Mouse (Mus musculus): ENCODE results near the gene Tut4. TPM values are rescaled to one million over a fixed set of nuclear protein-coding genes. Genes with fewer than 3 reads are reported as not detected.

The Tut4 gene
- polyA plus RNA-seq, 1 experiment: 76.3 TPM

DNA sequence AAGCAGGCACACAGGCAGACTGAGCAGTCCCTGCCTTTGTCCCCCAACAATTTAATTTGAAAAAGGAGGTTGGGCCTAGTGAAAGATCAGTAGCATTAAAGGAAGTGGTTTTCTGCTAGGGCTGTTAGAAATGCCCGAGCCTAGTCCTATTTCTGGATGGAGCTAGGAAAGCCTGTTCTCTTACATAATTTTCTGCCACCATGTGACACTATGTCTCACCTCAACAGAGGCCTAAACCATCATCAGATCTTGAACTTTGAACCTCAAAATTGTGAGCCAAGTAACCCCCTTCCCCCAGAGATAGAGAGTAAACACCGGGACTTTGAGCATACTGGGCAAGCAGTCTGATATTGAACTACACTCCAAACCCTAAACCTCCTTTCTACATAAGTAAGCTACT, 3.2 kb upstream of the Tut4 start:
- H3K27me3 ChIP-seq (ENCODE audit: control insufficient read depth, insufficient read depth, low read length): no peaks in the 10 kb centered on the region
- DNase-seq (ENCODE audit: low read depth in 1 of 2, low spot score in 2 of 2): no peak
- no peaks in the 10 kb centered on the region for H3K36me3 ChIP-seq (ENCODE audit: control insufficient read depth, insufficient read depth, low read length)
- H3K27ac ChIP-seq (ENCODE audit: insufficient read depth, low read length): peak overlapping the region; percentile 67
- 27% methylated on average over 2 of the region's 2 CpGs for WGBS
- peaks cover 18% of the 10 kb centered on the region; the same call in 1 of the 2 replicates for H3K4me1 ChIP-seq (ENCODE audit: control insufficient read depth, insufficient read depth, insufficient read length)
- H3K4me3 ChIP-seq (ENCODE audit: extremely low read depth, insufficient read depth, insufficient read length): no peak overlapping the region
- TF ChIP-seq CTCF (IDR thresholded peaks at IDR 0.05; ENCODE audit: extremely low read depth, insufficient read depth, insufficient read length, insufficient replicate concordance) (no peak), POLR2A (IDR thresholded peaks at IDR 0.05; ENCODE audit: low read depth, low read length) (no peak)

DNA sequence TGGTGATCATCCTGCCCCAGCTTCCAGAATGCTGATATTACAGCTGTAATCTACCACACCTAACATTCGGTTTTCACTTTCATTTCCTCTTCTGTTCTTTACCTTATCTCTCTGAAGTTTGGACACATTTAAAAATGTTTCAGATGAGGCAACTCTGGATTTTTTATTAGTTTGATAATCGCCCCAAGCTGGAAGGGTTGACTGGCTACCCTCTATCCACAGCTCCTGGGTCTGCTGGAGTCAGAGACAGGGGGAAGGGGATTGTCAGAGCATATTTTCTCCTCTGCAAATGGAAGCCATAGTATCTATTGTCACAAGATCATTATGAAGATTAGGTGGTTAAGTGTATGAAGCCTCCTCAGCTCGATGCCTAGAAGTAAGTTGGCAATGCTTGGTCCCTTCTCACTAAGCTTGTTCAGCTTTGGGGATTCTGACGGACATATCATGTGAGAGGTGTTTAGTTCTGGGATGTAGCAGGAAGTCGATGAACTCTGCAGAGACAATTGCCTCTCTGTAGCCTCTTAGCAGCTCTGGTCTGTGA, 955 bp upstream of the Tut4 start:
- Histone ChIP-seq H3K27me3 (ENCODE audit: control insufficient read depth, insufficient read depth, low read length) (no peaks in the 10 kb centered on the region), H3K36me3 (ENCODE audit: control insufficient read depth, insufficient read depth, low read length) (no peaks in the 10 kb centered on the region; the same call in 1 of the 2 replicates), H3K27ac (ENCODE audit: insufficient read depth, low read length) (peak overlapping the region; percentile 93), H3K4me3 (ENCODE audit: extremely low read depth, insufficient read depth, insufficient read length) (peak overlapping the region; percentile 42), H3K4me1 (ENCODE audit: control insufficient read depth, insufficient read depth, insufficient read length) (peaks cover 20% of the 10 kb centered on the region; the same call in 1 of the 2 replicates)
- 6% methylated on average over 5 of the region's 5 CpGs for WGBS
- peak; percentile 38 to 55 for DNase-seq (ENCODE audit: low read depth in 1 of 2, low spot score in 2 of 2)
- TF ChIP-seq POLR2A (IDR thresholded peaks at IDR 0.05; ENCODE audit: low read depth, low read length) (no peak), CTCF (IDR thresholded peaks at IDR 0.05; ENCODE audit: extremely low read depth, insufficient read depth, insufficient read length, insufficient replicate concordance) (no peak)

DNA sequence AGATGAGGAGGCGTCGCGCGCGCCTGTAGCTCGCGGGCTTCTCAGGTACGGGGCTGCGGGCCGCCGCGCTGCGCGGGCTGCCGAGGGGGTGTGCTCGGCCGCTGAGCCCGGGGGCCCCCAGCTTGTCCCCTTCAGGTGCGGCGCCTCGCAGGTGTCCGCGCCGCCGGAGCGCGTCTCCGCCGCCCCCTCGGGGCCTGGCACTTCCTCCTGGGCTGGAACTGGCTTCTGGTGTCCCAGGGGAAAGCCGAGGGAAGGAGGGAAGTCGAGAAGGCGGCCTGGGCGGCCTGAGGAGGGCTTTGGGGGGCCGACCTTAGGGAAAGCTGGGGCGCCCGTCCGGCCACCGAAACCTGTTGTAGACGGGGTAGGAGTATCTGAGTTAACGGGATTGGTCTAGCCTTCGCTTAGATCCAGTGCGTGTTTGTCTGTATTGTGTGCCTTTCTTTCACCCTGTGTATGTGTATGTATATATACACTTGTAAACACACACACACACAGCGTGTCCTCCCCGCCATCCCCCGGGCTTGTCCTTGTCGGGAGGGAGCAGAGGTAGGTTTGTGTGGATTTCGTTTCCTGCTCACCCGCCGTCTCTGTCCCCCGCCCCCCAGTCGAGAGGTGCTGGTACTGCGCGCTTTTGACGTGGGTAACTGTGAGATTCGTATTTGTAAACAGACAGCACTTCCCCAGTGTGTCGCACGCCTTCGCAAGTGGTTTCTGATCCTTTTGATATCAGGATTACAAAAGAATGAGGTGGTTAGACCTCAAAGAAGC, 1.1 kb downstream of the Tut4 start:
- Histone ChIP-seq H3K36me3 (ENCODE audit: control insufficient read depth, insufficient read depth, low read length) (peaks cover 1% of the 10 kb centered on the region; the same call in 1 of the 2 replicates), H3K27me3 (ENCODE audit: control insufficient read depth, insufficient read depth, low read length) (no peaks in the 10 kb centered on the region), H3K27ac (ENCODE audit: insufficient read depth, low read length) (peak overlapping the region; percentile 99), H3K4me1 (ENCODE audit: control insufficient read depth, insufficient read depth, insufficient read length) (peaks cover 15% of the 10 kb centered on the region; the same call in 1 of the 2 replicates), H3K4me3 (ENCODE audit: extremely low read depth, insufficient read depth, insufficient read length) (peak overlapping the region; percentile 91)
- DNase-seq (ENCODE audit: low read depth in 1 of 2, low spot score in 2 of 2): peak; percentile 82 to 89
- WGBS: under 1% methylated on average over 58 of the region's 59 CpGs
- TF ChIP-seq CTCF (IDR thresholded peaks at IDR 0.05; ENCODE audit: extremely low read depth, insufficient read depth, insufficient read length, insufficient replicate concordance): peak; percentile 13; the same call in 1 of the 2 replicates
- peak; percentile 63 for TF ChIP-seq POLR2A (IDR thresholded peaks at IDR 0.05; ENCODE audit: low read depth, low read length)

DNA sequence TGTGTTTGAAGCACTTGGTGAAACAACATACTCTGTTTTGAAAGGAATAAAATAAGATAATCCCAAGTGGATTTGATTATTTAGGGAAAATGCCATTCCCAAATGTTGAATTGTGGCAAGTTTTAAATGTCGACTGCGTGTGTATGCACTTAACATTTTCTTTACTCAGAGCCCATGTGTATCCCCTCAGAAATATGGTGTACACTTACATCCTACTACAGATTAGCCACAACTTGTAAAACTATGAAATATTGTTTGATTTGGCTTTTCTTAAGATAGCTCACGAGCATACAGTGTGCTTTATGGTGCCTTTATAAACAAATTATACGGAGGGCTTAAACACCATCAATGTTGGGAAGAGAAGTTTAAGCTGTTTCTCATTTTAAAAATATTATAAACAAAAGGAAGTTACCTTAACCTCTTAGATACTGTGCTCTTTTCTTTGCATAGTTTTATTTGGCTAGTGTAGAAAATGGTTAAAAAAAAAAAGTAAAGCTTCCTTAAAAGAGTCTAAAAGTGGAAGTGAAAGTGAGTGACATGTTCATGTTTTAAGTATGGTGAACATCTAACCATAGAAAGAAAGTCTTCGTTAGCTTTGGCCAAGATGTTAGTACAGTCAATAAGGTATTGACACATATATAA, 2.2 kb downstream of the Tut4 start:
- 3% methylated on average over 5 of the region's 5 CpGs for WGBS
- TF ChIP-seq CTCF (IDR thresholded peaks at IDR 0.05; ENCODE audit: extremely low read depth, insufficient read depth, insufficient read length, insufficient replicate concordance): no peak
- no peaks in the 10 kb centered on the region for H3K27me3 ChIP-seq (ENCODE audit: control insufficient read depth, insufficient read depth, low read length)
- peaks cover 10% of the 10 kb centered on the region; the same call in 1 of the 2 replicates for H3K4me1 ChIP-seq (ENCODE audit: control insufficient read depth, insufficient read depth, insufficient read length)
- peaks cover 1% of the 10 kb centered on the region; the same call in 1 of the 2 replicates for H3K36me3 ChIP-seq (ENCODE audit: control insufficient read depth, insufficient read depth, low read length)
- peak overlapping the region; percentile 55; the same call in 1 of the 2 replicates for H3K27ac ChIP-seq (ENCODE audit: insufficient read depth, low read length)
- peak overlapping the region; percentile 42; the same call in 1 of the 2 replicates for H3K4me3 ChIP-seq (ENCODE audit: extremely low read depth, insufficient read depth, insufficient read length)
- peak in 1 of 2 experiments; percentile 61 for DNase-seq (ENCODE audit: low read depth in 1 of 2, low spot score in 2 of 2)

DNA sequence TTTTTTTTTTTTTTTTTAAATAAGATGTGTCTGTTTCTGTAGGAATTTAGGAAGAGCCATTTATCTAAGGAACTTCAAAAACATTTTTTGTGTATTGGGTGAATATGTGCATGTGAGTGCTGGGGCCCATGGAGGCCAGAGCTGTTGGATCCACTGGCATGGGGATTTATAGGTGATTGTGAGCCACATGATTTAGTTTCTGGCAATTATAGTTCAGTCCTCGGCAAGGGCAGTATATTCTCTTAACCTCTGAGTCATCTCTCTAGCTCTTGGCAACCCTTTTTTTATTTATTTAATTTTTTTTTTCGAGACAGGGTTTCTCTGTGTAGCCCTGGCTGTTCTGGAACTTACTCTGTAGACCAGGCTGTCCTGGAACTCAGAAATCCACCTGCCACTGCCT, 14.4 kb downstream of the Tut4 start:
- Histone ChIP-seq H3K4me3 (ENCODE audit: extremely low read depth, insufficient read depth, insufficient read length) (no peak overlapping the region), H3K27ac (ENCODE audit: insufficient read depth, low read length) (no peak overlapping the region), H3K27me3 (ENCODE audit: control insufficient read depth, insufficient read depth, low read length) (no peaks in the 10 kb centered on the region), H3K36me3 (ENCODE audit: control insufficient read depth, insufficient read depth, low read length) (no peaks in the 10 kb centered on the region), H3K4me1 (ENCODE audit: control insufficient read depth, insufficient read depth, insufficient read length) (no peaks in the 10 kb centered on the region; the same call in 1 of the 2 replicates)
- TF ChIP-seq CTCF (IDR thresholded peaks at IDR 0.05; ENCODE audit: extremely low read depth, insufficient read depth, insufficient read length, insufficient replicate concordance) (no peak), POLR2A (IDR thresholded peaks at IDR 0.05; ENCODE audit: low read depth, low read length) (no peak)
- 79% methylated on average over 2 of the region's 2 CpGs for WGBS
- no peak for DNase-seq (ENCODE audit: low read depth in 1 of 2, low spot score in 2 of 2)

- Histone ChIP-seq H3K27ac (ENCODE audit: insufficient read depth, low read length) (no peak overlapping the region), H3K4me1 (ENCODE audit: control insufficient read depth, insufficient read depth, insufficient read length) (no peaks in the 10 kb centered on the region), H3K27me3 (ENCODE audit: control insufficient read depth, insufficient read depth, low read length) (no peaks in the 10 kb centered on the region), H3K4me3 (ENCODE audit: extremely low read depth, insufficient read depth, insufficient read length) (no peak overlapping the region), H3K36me3 (ENCODE audit: control insufficient read depth, insufficient read depth, low read length) (peaks cover 21% of the 10 kb centered on the region)
- no peak for DNase-seq (ENCODE audit: low read depth in 1 of 2, low spot score in 2 of 2)
- TF ChIP-seq POLR2A (IDR thresholded peaks at IDR 0.05; ENCODE audit: low read depth, low read length) (no peak), CTCF (IDR thresholded peaks at IDR 0.05; ENCODE audit: extremely low read depth, insufficient read depth, insufficient read length, insufficient replicate concordance) (no peak)
Observed at GRCm38 (mm10) chr4:108482776-108483175, 23.6 kb downstream of the Tut4 start.

All from spleen, adult 2 months (tissue).